26 mouse cellular contexts compared by ENCODE assay signal in genomic region chr5:111766696-111767095, GRCm38 (mm10). TPM values are rescaled to one million over a fixed set of nuclear protein-coding genes. Genes with fewer than 3 reads are reported as not detected.
"Had no signal": no experiment of that assay in that cellular context is flagged by ENCODE, and none has a peak within 500 bp of the region (broad histone marks: within the 10 kb centered on the region; RNA-seq: fewer than 3 reads in every experiment).

No protein-coding gene starts in this region.

- H3K4me3 ChIP-seq: midbrain, embryonic 13.5 days; midbrain, embryonic 15.5 days; neural tube, embryonic 12.5 days; stomach, embryonic 15.5 days had no signal

- DNase-seq: lung, adult 18-20 months; lung, embryonic 14.5 days; lung, postnatal 10 days; lung, postnatal 4 days; right cerebral cortex, postnatal 25 days; right cerebral cortex, postnatal 4 days; thymus, adult 2 months; thymus, postnatal 25 days; thymus, postnatal 4 days had no signal

- H3K9me3 ChIP-seq: midbrain, embryonic 13.5 days; midbrain, embryonic 15.5 days; neural tube, embryonic 12.5 days; stomach, embryonic 15.5 days had no signal

- H3K27me3 ChIP-seq: midbrain, embryonic 15.5 days; neural tube, embryonic 12.5 days; stomach, embryonic 15.5 days had no signal

- H3K27ac ChIP-seq: midbrain, embryonic 13.5 days; midbrain, embryonic 15.5 days; neural tube, embryonic 12.5 days; stomach, embryonic 15.5 days; stomach, postnatal 0 days had no signal

- H3K36me3 ChIP-seq: midbrain, embryonic 13.5 days; midbrain, embryonic 15.5 days; neural tube, embryonic 12.5 days; stomach, embryonic 15.5 days had no signal

RNA-seq across cellular contexts. Expression of gene Gm26897, which starts 33.0 kb away (rescaled TPM):
- total RNA-seq: megakaryocyte, adult 5-6 weeks; megakaryocyte-erythroid progenitor cell, adult 5-6 weeks; midbrain, postnatal 0 days; monocyte, adult 5-6 weeks; neutrophil, adult 5-6 weeks had no signal
- polyA plus RNA-seq: liver, embryonic 16.5 days; lung, embryonic 14.5 days; lung, embryonic 16.5 days; midbrain, embryonic 11.5 days; midbrain, embryonic 13.5 days; midbrain, embryonic 15.5 days; midbrain, postnatal 0 days; neural tube, embryonic 12.5 days; neural tube, embryonic 14.5 days; spleen, adult 2 months; stomach, embryonic 15.5 days; stomach, postnatal 0 days; testis, adult 2 months; thymus, adult 2 months; urinary bladder, adult 2 months had no signal
